Mouse (Mus musculus) cerebellum, adult 2 months (tissue): ENCODE measurements at regions not wholly inside any gene's neighbourhood (a gene's known extent, or its start where the extent isn't known, plus 50 kb on each side); places are given as distances from the start of the nearest gene placed in this dataset.
A peak's percentile ranks its signal among the peaks of the same experiment; 100 is the strongest.

ENCODE experiments used
- DNase-seq, 2 experiments: peaks; one replicate each; pipeline ENCODE4 v3.0.0; 2021
- H3K27ac ChIP-seq: fragments of 200-500 bp; 2 replicates; pipeline ENCODE4 v1.5.1; 2012; ENCODE audit warnings: low read length, control low read depth, inconsistent platforms; ENCODE audit not compliant: insufficient read depth
- H3K27me3 ChIP-seq: fragments of 200-500 bp; 2 replicates; pipeline ENCODE4 v1.6.1; 2012; ENCODE audit warnings: inconsistent platforms, mild to moderate bottlenecking, low read length, moderate library complexity; ENCODE audit not compliant: control insufficient read depth, insufficient read depth
- H3K4me1 ChIP-seq: fragments of 200-500 bp; 2 replicates; pipeline ENCODE4 v1.6.1; 2011; ENCODE audit warnings: low read length; ENCODE audit not compliant: control insufficient read depth, insufficient read depth
- H3K4me3 ChIP-seq: fragments of 200-500 bp; replicated peaks from 2 replicates; pipeline ENCODE3; 2011; ENCODE audit warnings: mild to moderate bottlenecking, low read depth, low read length, control low read depth; ENCODE audit not compliant: insufficient read depth
- CTCF ChIP-seq: fragments of 200-500 bp; IDR thresholded peaks from 2 replicates; pipeline ENCODE4 v1.5.1; 2011; ENCODE audit warnings: low read depth, mild to moderate bottlenecking, control low read depth, low read length, moderate library complexity, borderline replicate concordance; ENCODE audit not compliant: insufficient read depth
- POLR2A ChIP-seq: fragments of 200-500 bp; IDR thresholded peaks from 2 replicates; pipeline ENCODE4 v1.6.1; 2011; ENCODE audit warnings: low read length, control low read depth, borderline replicate concordance; ENCODE audit not compliant: insufficient read depth
- WGBS: fragments of 180-500 bp; shearing (Covaris S2); methylation state at CpG from one replicate; pipeline ENCODE4 v1.1.7; 2018; 5-methylcytosine and 5-hydroxymethylcytosine counted together

DNA sequence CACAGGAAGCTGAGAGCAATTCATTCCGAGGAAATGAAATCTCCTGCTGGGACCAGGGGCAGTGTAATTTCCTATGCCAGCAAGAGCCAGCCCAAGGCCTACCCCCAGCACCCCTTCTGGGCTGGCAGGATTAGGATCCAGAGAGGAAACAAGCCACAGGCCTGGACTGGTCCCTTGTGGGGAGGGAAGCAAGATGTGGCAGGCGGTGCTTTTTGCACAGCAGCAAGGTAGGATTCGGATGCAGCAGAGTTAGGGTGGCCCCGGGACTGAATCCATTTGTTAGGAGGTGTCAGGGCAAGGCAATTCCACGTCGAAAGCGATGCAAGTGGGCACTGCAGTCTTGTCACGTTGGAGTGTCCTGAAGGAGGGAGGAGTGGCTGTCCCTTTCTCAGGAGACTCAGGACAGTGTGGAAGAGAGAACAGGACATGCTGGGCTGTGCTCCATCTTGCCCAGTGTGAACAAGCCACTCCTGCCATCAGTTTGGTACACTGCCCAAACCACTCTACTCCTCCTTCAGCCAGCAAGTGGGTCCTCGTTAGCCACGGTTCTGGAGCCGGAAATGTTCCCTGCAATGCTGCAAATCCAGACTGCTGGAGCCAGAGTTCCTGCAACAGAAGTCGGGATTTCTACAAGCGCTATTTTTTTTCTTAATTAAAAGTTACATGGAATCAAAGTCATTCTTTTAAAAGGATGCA, 150.1 kb upstream of the Tmem45b start:
- no peaks in the 10 kb centered on the region for H3K4me1 ChIP-seq
- no peaks in the 10 kb centered on the region for H3K27me3 ChIP-seq
- no peak overlapping the region for H3K4me3 ChIP-seq
- peak in 1 of 2 experiments; percentile 1 for DNase-seq
- TF ChIP-seq CTCF = no peak
- no peak for TF ChIP-seq POLR2A
- 35% methylated on average over 13 of the region's 13 CpGs for WGBS
- no peak overlapping the region for H3K27ac ChIP-seq

DNA sequence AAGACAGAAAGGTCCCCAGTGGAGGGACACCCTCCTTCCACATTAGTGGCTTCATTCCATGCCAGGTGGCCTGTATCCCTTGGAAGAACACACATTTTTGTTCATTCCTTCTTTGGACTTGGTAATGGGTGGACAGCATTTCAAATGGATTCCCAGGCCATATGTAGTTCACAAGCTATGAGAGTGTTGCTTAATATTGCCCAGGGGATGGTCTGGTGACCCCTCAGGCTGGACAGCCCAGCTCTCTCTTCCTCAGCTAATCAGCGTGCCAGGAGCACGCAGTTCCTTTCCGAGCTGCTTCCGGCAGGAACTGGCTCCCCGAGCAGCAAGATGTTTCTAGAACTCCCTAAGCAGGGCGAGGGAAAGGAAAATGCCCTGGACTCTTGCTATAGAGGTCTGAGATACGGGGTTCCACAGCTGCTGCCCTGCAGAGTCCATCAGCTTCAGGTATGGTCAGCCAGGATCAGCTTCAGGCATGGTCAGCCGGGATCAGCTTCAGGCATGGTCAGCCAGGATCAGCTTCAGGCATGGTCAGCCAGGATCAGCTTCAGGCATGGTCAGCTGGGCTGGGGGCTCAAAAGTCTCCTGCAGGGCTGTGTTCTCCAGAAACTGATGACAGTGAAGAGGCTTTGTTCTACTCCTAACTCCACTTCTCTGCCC, 146.9 kb upstream of the Tmem45b start:
- no peak for DNase-seq
- H3K4me3 ChIP-seq = no peak overlapping the region
- 65% methylated on average over 8 of the region's 8 CpGs for WGBS
- no peaks in the 10 kb centered on the region for H3K27me3 ChIP-seq
- no peak overlapping the region for H3K27ac ChIP-seq
- TF ChIP-seq POLR2A (no peak), CTCF (no peak)
- no peaks in the 10 kb centered on the region for H3K4me1 ChIP-seq

- Histone ChIP-seq H3K4me1 (no peaks in the 10 kb centered on the region), H3K27ac (no peak overlapping the region), H3K4me3 (no peak overlapping the region), H3K27me3 (no peaks in the 10 kb centered on the region)
- TF ChIP-seq CTCF (no peak), POLR2A (no peak)
- no peak for DNase-seq
- WGBS = 24% methylated on average over 4 of the region's 4 CpGs
Observed at GRCm38 (mm10) chr9:31610631-31611030, 146.4 kb upstream of the Tmem45b start.

- 72% methylated on average over 1 of the region's 1 CpGs for WGBS
- Histone ChIP-seq H3K4me3 (no peak overlapping the region), H3K27ac (no peak overlapping the region), H3K4me1 (no peaks in the 10 kb centered on the region), H3K27me3 (no peaks in the 10 kb centered on the region)
- TF ChIP-seq CTCF (no peak), POLR2A (no peak)
- no peak for DNase-seq
Observed at GRCm38 (mm10) chr9:31610212-31610611, 145.9 kb upstream of the Tmem45b start.

GRCm38 (mm10) chr9:31609731-31610130, 145.5 kb upstream of the Tmem45b start:
- H3K4me1 ChIP-seq = no peaks in the 10 kb centered on the region
- whole genome bisulfite sequencing = 53% methylated on average over 3 of the region's 3 CpGs
- H3K27ac ChIP-seq = no peak overlapping the region
- DNase-seq = no peak
- no peak overlapping the region for H3K4me3 ChIP-seq
- H3K27me3 ChIP-seq = no peaks in the 10 kb centered on the region
- no peak for TF ChIP-seq CTCF
- no peak for TF ChIP-seq POLR2A

- no peak overlapping the region for H3K27ac ChIP-seq
Observed at GRCm38 (mm10) chr9:31608084-31608870, 144.0 kb upstream of the Tmem45b start.

DNA sequence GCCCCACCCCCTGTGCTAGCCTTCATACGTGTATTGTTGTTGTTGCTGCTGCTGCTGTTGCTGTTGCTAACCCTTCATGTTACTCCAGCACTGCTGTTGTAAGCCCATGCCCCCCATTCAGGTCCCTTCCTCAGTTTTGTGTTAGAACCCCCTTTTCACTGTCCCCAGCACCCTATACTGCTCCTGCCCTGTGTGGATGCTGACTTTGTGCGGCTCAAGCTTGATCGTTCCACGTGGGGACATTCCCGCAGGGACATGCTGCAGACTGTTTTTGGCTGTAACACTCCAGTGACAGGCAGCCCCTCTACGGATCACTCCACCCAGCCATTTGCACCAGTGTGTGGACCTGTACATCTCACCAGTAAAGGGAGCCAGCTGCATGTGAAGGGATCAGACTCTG, 142.7 kb upstream of the Tmem45b start:
- TF ChIP-seq POLR2A = no peak
- no peak for TF ChIP-seq CTCF
- DNase-seq = no peak
- 69% methylated on average over 6 of the region's 6 CpGs for WGBS

More at GRCm38 (mm10) chr9:31608084-31608870, 144.0 kb upstream of the Tmem45b start:
- DNase-seq = no peak
- Histone ChIP-seq H3K27me3 (no peaks in the 10 kb centered on the region), H3K4me1 (no peaks in the 10 kb centered on the region), H3K4me3 (no peak overlapping the region)
- TF ChIP-seq POLR2A (no peak), CTCF (no peak)
- WGBS = 55% methylated on average over 8 of the region's 8 CpGs

More for the DNA sequence above, 142.7 kb upstream of the Tmem45b start:
- Histone ChIP-seq H3K27ac (no peak overlapping the region), H3K4me3 (no peak overlapping the region), H3K27me3 (no peaks in the 10 kb centered on the region), H3K4me1 (no peaks in the 10 kb centered on the region)
